Mouse (Mus musculus) cerebellum, adult 2 months (tissue): ENCODE measurements around the gene Sv2b.

Experiments used
- CTCF ChIP-seq: fragments of 200-500 bp; IDR thresholded peaks from 2 replicates; pipeline ENCODE4 v1.5.1; 2011; ENCODE audit warnings: low read depth, mild to moderate bottlenecking, control low read depth, low read length, moderate library complexity, borderline replicate concordance; ENCODE audit not compliant: insufficient read depth
- POLR2A ChIP-seq: fragments of 200-500 bp; IDR thresholded peaks from 2 replicates; pipeline ENCODE4 v1.6.1; 2011; ENCODE audit warnings: low read length, control low read depth, borderline replicate concordance; ENCODE audit not compliant: insufficient read depth

GRCm38 (mm10) chr7:75077560-75078208 is 231.4 kb downstream of the Sv2b start:
- TF ChIP-seq CTCF (no peak), POLR2A (no peak)
